Comparison of ENCODE assay signal across 8 mouse cellular contexts in genomic region chr4:74231405-74231804, GRCm38 (mm10). TPM values are rescaled to one million over a fixed set of nuclear protein-coding genes. Genes with fewer than 3 reads are reported as not detected.
DNase-seq lines count a peak whose midpoint lies in the region; ATAC-seq and TF ChIP-seq lines count a peak whose summit lies in the region.

No protein-coding gene starts in this region.

- no peak overlapping the region for H3K9ac ChIP-seq in neural tube, embryonic 15.5 days (replicated peaks)
- no peak overlapping the region for H3K9ac ChIP-seq in forebrain, embryonic 11.5 days (ENCODE audit: low read length)
- H3K9ac ChIP-seq in intestine, embryonic 16.5 days (ENCODE audit: low read depth, low read length), result no peak overlapping the region
- H3K9ac ChIP-seq in midbrain, embryonic 11.5 days (ENCODE audit: low read length), result no peak overlapping the region
- no peak overlapping the region for H3K9ac ChIP-seq in stomach, embryonic 16.5 days (ENCODE audit: low read length)

- TF ChIP-seq CTCF in bone marrow macrophage, adult 2 months (IDR thresholded peaks at IDR 0.05; ENCODE audit: low read depth, low read length), result peak; percentile 60

- H3K4me2 ChIP-seq in neural tube, embryonic 15.5 days, result no peak overlapping the region
- no peak overlapping the region for H3K4me2 ChIP-seq in forebrain, embryonic 11.5 days (ENCODE audit: low read depth, low read length, severe bottlenecking)
- H3K4me2 ChIP-seq in intestine, embryonic 16.5 days (ENCODE audit: low read depth, low read length), result no peak overlapping the region
- no peak overlapping the region for H3K4me2 ChIP-seq in midbrain, embryonic 11.5 days
- H3K4me2 ChIP-seq in stomach, embryonic 16.5 days (ENCODE audit: low read depth, low read length), result no peak overlapping the region

- no peaks in the 10 kb centered on the region for H3K36me3 ChIP-seq in neural tube, embryonic 15.5 days
- H3K36me3 ChIP-seq in forebrain, embryonic 11.5 days (ENCODE audit: control insufficient read depth, insufficient read depth, low read length), result no peaks in the 10 kb centered on the region
- no peaks in the 10 kb centered on the region for H3K36me3 ChIP-seq in intestine, embryonic 16.5 days (ENCODE audit: control insufficient read depth, insufficient read depth, low read length)
- H3K36me3 ChIP-seq in midbrain, embryonic 11.5 days (ENCODE audit: control insufficient read depth, insufficient read depth, low read length), result no peaks in the 10 kb centered on the region
- no peaks in the 10 kb centered on the region for H3K36me3 ChIP-seq in stomach, embryonic 16.5 days (ENCODE audit: control insufficient read depth, insufficient read depth, low read length)

- ATAC-seq in neural tube, embryonic 15.5 days (ENCODE audit: low FRiP score), result no peak
- ATAC-seq in forebrain, embryonic 11.5 days (replicated peaks; ENCODE audit: low FRiP score), result peak; percentile 72
- peak; percentile 77 for ATAC-seq in intestine, embryonic 16.5 days
- ATAC-seq in midbrain, embryonic 11.5 days (ENCODE audit: low FRiP score), result peak; percentile 42
- ATAC-seq in stomach, embryonic 16.5 days (ENCODE audit: insufficient read depth, low FRiP score), result peak; percentile 31; the same call in 1 of the 2 replicates

- H3K27me3 ChIP-seq in neural tube, embryonic 15.5 days (replicated peaks), result no peaks in the 10 kb centered on the region
- no peaks in the 10 kb centered on the region for H3K27me3 ChIP-seq in forebrain, embryonic 11.5 days (ENCODE audit: control insufficient read depth, insufficient read depth, low read length)
- no peaks in the 10 kb centered on the region for H3K27me3 ChIP-seq in intestine, embryonic 16.5 days (replicated peaks; ENCODE audit: control insufficient read depth, insufficient read depth, low read length)
- H3K27me3 ChIP-seq in midbrain, embryonic 11.5 days (ENCODE audit: control insufficient read depth, insufficient read depth, low read length), result no peaks in the 10 kb centered on the region
- no peaks in the 10 kb centered on the region for H3K27me3 ChIP-seq in stomach, embryonic 16.5 days (ENCODE audit: control insufficient read depth, insufficient read depth, low read length)

- no peak for TF ChIP-seq POLR2A in bone marrow macrophage, adult 2 months (IDR thresholded peaks at IDR 0.05; ENCODE audit: borderline replicate concordance, low read depth, low read length)

- WGBS in neural tube, embryonic 15.5 days, result 70% methylated on average over 5 of the region's 5 CpGs
- WGBS in forebrain, embryonic 11.5 days, result 69% methylated on average over 5 of the region's 5 CpGs
- 61% methylated on average over 5 of the region's 5 CpGs for WGBS in intestine, embryonic 16.5 days
- WGBS in midbrain, embryonic 11.5 days, result 71% methylated on average over 5 of the region's 5 CpGs
- WGBS in stomach, embryonic 16.5 days, result 60% methylated on average over 5 of the region's 5 CpGs

- H3K27ac ChIP-seq in neural tube, embryonic 15.5 days (replicated peaks), result no peak overlapping the region
- H3K27ac ChIP-seq in bone marrow macrophage, adult 2 months (ENCODE audit: insufficient read depth, low read depth, low read length), result no peak overlapping the region
- no peak overlapping the region for H3K27ac ChIP-seq in forebrain, embryonic 11.5 days (ENCODE audit: low read depth, low read length)
- H3K27ac ChIP-seq in intestine, embryonic 16.5 days (ENCODE audit: low read length), result no peak overlapping the region
- no peak overlapping the region for H3K27ac ChIP-seq in midbrain, embryonic 11.5 days (ENCODE audit: low read depth, low read length)
- H3K27ac ChIP-seq in stomach, embryonic 16.5 days (ENCODE audit: low read length), result no peak overlapping the region

- no peaks in the 10 kb centered on the region for H3K9me3 ChIP-seq in neural tube, embryonic 15.5 days (replicated peaks)
- H3K9me3 ChIP-seq in forebrain, embryonic 11.5 days (ENCODE audit: control insufficient read depth, low read length), result no peaks in the 10 kb centered on the region
- H3K9me3 ChIP-seq in intestine, embryonic 16.5 days (ENCODE audit: control insufficient read depth, low read length), result no peaks in the 10 kb centered on the region
- no peaks in the 10 kb centered on the region for H3K9me3 ChIP-seq in midbrain, embryonic 11.5 days (ENCODE audit: control insufficient read depth, low read length)
- H3K9me3 ChIP-seq in stomach, embryonic 16.5 days (replicated peaks; ENCODE audit: control insufficient read depth, low read length), result no peaks in the 10 kb centered on the region

- DNase-seq in neural tube, embryonic 10.5 days (ENCODE audit: extremely low spot score, low spot score), result peak; percentile 47
- peak; percentile 62 for DNase-seq in forebrain, embryonic 11.5 days (ENCODE audit: low spot score)
- peak; percentile 17 to 30 for DNase-seq in left cerebral cortex, postnatal 36 days (ENCODE audit: low spot score in 2 of 2)
- no peak for DNase-seq in midbrain, embryonic 11.5 days (ENCODE audit: low spot score, missing footprints)

- no peak overlapping the region for H3K4me3 ChIP-seq in neural tube, embryonic 15.5 days (replicated peaks)
- no peak overlapping the region for H3K4me3 ChIP-seq in bone marrow macrophage, adult 2 months (ENCODE audit: insufficient read depth, low read length)
- no peak overlapping the region for H3K4me3 ChIP-seq in forebrain, embryonic 11.5 days (ENCODE audit: low read depth, low read length)
- H3K4me3 ChIP-seq in intestine, embryonic 16.5 days (ENCODE audit: low read length), result no peak overlapping the region
- no peak overlapping the region for H3K4me3 ChIP-seq in midbrain, embryonic 11.5 days (ENCODE audit: low read depth, low read length)
- no peak overlapping the region for H3K4me3 ChIP-seq in stomach, embryonic 16.5 days (replicated peaks; ENCODE audit: low read length)

- H3K4me1 ChIP-seq in neural tube, embryonic 15.5 days, result no peaks in the 10 kb centered on the region
- H3K4me1 ChIP-seq in bone marrow macrophage, adult 2 months (ENCODE audit: control insufficient read depth, insufficient read depth, low read length), result no peaks in the 10 kb centered on the region
- no peaks in the 10 kb centered on the region for H3K4me1 ChIP-seq in forebrain, embryonic 11.5 days (replicated peaks; ENCODE audit: control insufficient read depth, insufficient read depth, low read length)
- no peaks in the 10 kb centered on the region for H3K4me1 ChIP-seq in intestine, embryonic 16.5 days (ENCODE audit: control insufficient read depth, insufficient read depth, low read length)
- no peaks in the 10 kb centered on the region for H3K4me1 ChIP-seq in midbrain, embryonic 11.5 days (ENCODE audit: control insufficient read depth, insufficient read depth, low read length)
- no peaks in the 10 kb centered on the region for H3K4me1 ChIP-seq in stomach, embryonic 16.5 days (ENCODE audit: control insufficient read depth, insufficient read depth, low read length)

- intact Hi-C loops in left cerebral cortex, postnatal 36 days (cut with DNase I), result no loop called here

RNA-seq across cellular contexts. Expression of gene Kdm4c, which starts 10.9 kb away (rescaled TPM):
- 15.8 and 15.9 TPM in 2 replicates for polyA plus RNA-seq in neural tube, embryonic 15.5 days (2015; fragmentation: Nextera tagmentation; extraction: Ambion mirVana)
- polyA plus RNA-seq in bone marrow macrophage, adult 2 months (2012; ENCODE audit: insufficient read depth, insufficient read length, missing spikeins), result 20.4 and 21.6 TPM in 2 replicates
- polyA plus RNA-seq in forebrain, embryonic 11.5 days (2014; fragmentation: Nextera tagmentation; extraction: Ambion mirVana), result 13.4 and 14.3 TPM in 2 replicates
- polyA plus RNA-seq in intestine, embryonic 16.5 days (2015; fragmentation: Nextera tagmentation; extraction: Ambion mirVana), result 11.8 and 12.5 TPM in 2 replicates
- total RNA-seq in left cerebral cortex, postnatal 36 days (2021), result 10 to 100 TPM; 21.7 to 26.4 TPM
- polyA plus RNA-seq in midbrain, embryonic 11.5 days (2014; fragmentation: Nextera tagmentation; extraction: Ambion mirVana), result 13.9 and 15.8 TPM in 2 replicates
- 13.8 and 14.9 TPM in 2 replicates for polyA plus RNA-seq in stomach, embryonic 16.5 days (2015; fragmentation: Nextera tagmentation; extraction: Ambion mirVana)
